Mouse (Mus musculus) left cerebral cortex, adult 2 months (tissue): ENCODE measurements around the gene Ccz1. TPM values are rescaled to one million over a fixed set of nuclear protein-coding genes. Genes with fewer than 3 reads are reported as not detected.
"Not testable (repeated sequence)": the region's sequence is repeated elsewhere in the genome, so short reads cannot be mapped to it uniquely, and the experiment has no call there.

Source experiments
- DNase-seq, 2 experiments: peaks; one replicate each; pipeline ENCODE4 v3.0.0; 2021 to 2022; ENCODE audit warnings: low spot score in 2 of 2, mixed read lengths in 1 of 2; ENCODE audit errors: extremely low spot score in 1 of 2
- H3K27ac ChIP-seq: fragments of 200-600 bp; 2 replicates; pipeline ENCODE4 v1.8.1; 2022
- H3K4me3 ChIP-seq: fragments of 200-600 bp; 2 replicates; pipeline ENCODE4 v1.8.1; 2022
- CTCF ChIP-seq: fragments of 200-600 bp; IDR thresholded peaks from 2 replicates; pipeline ENCODE4 v1.8.1; 2022; ENCODE audit warnings: antibody characterized with exemption, mild to moderate bottlenecking, moderate library complexity
- intact Hi-C: fragments of 180-260 bp; cut with DNase I; formaldehyde crosslinking; loops from one replicate; pipeline ENCODE4 v1.15.1; 2025
- total RNA-seq, 2 experiments: library from RNA; stranded (reverse); gene quantifications; 2 replicates each; pipeline ENCODE4 v1.2.3; 2021

Ccz1 gene
- total RNA-seq, 2 experiments from 2014 or later = 40.9 to 43.0 TPM

DNA sequence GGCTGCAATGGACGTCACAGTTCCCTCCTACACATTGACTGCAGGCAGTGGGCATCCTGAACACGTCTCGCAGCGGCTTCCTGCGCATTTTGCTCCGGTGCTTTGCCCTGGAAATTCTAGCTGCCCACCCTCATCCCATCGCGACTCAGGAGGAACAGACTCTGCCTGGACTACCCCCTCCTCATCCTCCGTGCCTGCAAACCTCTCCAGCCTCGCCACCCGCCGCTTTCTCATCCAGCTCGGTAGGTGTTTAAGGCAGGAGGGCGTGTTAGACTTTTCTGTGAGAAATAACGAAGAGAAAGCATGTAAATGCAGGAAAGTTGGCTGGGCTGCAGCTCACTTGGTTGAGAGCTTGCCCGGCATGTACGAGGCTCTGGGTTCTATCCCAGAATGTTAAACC, 22.3 kb upstream of the Ccz1 start:
- no peak for TF ChIP-seq CTCF
- peak in 1 of 2 experiments; percentile 49 for DNase-seq
- peak overlapping the region; percentile 40 for H3K4me3 ChIP-seq
- intact Hi-C loops = no loop called here
- peak overlapping the region; percentile 75 for H3K27ac ChIP-seq

DNA sequence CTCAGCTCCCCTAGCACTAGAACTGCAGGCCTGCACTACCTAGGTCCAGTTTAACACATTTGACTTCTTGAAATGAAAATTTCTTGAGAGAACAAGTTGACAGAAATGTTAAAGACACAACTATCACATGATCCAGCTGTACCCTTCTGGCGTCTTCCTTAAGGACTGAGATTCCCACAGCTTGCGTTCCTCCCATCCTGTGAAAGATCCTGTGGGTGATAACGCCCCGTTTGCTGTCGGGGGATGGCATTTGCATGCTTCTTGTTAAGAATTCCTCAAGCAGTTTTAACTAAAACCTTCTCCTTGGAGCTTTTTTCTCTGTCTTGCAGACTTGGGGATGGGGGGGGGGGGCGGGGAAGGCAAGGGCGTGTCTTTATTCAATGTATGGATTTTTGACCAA, 19.9 kb upstream of the Ccz1 start:
- intact Hi-C loops = no loop called here
- peak in 1 of 2 experiments; percentile 29 for DNase-seq

DNA sequence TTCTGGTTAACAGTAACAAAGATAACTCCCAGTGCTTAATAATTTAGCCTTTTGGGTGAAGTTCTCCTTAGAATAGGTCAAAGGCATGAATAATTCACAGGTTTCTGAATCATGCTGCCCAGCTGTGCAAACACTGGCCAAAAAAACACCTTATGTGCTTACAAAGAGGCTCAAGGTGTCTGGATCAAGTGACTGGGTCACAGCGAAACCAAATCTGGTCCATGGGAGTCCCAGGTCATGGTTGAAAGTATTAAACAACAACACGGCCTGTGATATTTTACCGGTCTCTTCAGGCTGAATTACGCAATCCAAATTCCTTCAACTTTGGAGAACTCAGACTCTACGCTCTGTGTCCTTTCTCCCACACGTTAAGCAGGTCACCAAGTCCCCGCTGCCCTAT, 17.8 kb upstream of the Ccz1 start:
- no peak overlapping the region for H3K27ac ChIP-seq
- TF ChIP-seq CTCF = no peak

More for the DNA sequence above, 19.9 kb upstream of the Ccz1 start:
- Histone ChIP-seq H3K27ac (no peak overlapping the region; the same call in 1 of the 2 replicates), H3K4me3 (no peak overlapping the region)
- no peak for TF ChIP-seq CTCF

DNA sequence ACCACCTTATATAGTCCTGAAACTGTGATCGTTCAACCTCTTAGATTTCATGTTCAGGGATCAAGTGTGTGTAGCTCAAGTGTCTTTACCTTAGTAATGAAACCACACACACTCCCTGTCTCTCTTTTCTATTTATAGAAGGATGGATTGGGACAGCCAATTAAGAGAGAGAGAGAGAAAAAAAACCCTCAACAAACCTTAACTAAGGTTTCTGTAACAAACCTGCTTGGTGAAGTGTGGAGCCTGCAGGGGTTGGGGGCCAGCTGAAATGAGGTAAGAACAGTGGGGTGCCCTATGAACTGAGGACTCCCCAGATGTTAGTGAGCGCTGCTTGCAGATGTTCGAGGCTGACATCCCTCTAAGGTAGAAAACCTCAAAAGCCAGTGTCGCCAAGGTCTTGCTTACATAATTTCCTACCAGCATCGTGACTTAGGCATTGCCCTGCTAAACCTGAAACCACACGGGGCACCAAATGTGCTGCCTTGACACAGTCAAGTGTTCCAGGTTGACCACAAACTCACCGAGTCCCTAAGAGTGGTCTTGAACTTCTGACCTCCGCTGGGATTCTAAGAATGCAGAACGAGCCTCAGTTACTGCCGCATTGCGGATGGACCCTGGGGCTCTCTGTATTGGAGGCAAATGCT, 12.1 kb upstream of the Ccz1 start, which contains the start of gene Ocm:
TSS of gene Ocm (minus strand) at position 51 of the 644 bp plus-strand sequence.
- intact Hi-C loops = no loop called here
- Histone ChIP-seq H3K27ac (no peak within 1 kb of the TSS), H3K4me3 (no peak within 1 kb of the TSS)
- no peak for DNase-seq
- TF ChIP-seq CTCF = no peak

More for the DNA sequence above, 17.8 kb upstream of the Ccz1 start:
- intact Hi-C loops = no loop called here
- no peak overlapping the region for H3K4me3 ChIP-seq
- no peak for DNase-seq

DNA sequence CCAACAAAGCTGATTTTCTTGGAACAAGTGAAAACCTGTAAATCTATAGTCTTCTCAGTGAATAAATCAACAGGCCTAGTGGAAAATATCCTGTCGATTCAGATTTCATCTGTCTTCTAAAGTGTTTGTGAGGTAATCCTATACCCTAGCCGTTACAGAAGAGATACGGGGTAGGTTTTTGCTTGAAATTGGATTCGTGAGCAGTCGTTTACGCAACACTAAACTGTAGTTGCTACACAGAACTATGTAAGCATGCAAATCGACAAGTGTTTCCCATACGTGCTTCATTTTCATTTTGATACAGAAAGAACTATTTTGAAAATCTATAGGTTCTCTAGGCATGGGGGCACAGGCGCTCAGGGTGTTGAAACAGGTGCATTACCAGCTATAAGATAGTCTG, 1.2 kb upstream of the Ccz1 start:
- Histone ChIP-seq H3K4me3 (no peak overlapping the region), H3K27ac (no peak overlapping the region)
- intact Hi-C loops = no loop called here
- DNase-seq = no peak
- TF ChIP-seq CTCF = no peak

DNA sequence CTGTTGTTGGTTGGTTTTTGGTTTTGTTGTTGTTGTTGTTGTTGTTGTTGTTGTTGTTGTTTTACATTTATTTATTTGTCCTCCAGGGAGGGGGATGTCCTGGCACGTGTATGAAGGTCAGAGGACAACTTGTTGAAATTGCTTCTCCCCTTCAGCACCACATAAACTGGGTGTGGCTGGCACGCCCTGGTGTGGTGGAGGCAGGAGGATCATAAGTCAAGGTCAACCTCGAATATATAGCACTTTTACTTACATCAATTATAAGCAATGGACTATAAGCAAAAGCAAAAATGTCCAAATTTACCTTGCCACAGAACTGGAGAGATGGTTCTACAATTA, 604 bp upstream of the Ccz1 start:
- H3K27ac ChIP-seq = no peak overlapping the region
- no peak for DNase-seq
- no peak overlapping the region; the same call in 1 of the 2 replicates for H3K4me3 ChIP-seq
- intact Hi-C loops = no loop called here
- no peak for TF ChIP-seq CTCF

DNA sequence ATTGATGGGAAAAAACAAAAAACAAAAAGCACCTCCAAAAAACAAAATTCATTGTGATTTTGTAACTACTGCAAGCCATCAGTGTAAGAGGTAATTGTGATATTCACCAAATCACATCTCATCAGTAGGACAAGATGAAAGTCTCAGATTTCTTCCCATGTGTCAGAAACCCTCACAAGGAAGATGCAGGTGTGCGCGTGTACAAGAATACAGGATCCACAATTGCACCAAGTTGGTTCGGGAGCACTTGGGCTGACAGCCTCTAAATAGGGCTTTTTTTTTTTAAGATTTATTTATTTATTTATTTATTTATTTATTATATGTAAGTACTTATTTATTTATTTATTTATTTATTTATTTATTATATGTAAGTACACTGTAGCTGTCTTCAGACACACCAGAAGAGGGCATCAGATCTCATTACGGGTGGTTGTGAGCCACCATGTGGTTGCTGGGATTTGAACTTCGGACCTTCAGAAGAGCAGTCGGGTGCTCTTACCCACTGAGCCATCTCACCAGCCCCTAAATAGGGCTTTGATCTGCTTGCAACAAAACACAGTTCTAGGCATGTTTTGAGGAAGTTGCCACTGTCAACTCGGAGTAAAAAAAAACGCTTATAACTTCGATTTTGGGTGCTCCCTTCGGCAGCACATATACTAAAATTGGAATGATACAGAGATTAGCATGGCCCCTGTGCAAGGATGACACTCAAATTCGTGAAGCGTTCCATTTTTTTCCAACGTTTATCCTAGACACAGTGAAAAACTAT, 1.1 kb downstream of the Ccz1 start:
- H3K4me3 ChIP-seq = peak overlapping the region; percentile 96
- DNase-seq, H3K27ac ChIP-seq, intact Hi-C loops: not testable (repeated sequence)

DNA sequence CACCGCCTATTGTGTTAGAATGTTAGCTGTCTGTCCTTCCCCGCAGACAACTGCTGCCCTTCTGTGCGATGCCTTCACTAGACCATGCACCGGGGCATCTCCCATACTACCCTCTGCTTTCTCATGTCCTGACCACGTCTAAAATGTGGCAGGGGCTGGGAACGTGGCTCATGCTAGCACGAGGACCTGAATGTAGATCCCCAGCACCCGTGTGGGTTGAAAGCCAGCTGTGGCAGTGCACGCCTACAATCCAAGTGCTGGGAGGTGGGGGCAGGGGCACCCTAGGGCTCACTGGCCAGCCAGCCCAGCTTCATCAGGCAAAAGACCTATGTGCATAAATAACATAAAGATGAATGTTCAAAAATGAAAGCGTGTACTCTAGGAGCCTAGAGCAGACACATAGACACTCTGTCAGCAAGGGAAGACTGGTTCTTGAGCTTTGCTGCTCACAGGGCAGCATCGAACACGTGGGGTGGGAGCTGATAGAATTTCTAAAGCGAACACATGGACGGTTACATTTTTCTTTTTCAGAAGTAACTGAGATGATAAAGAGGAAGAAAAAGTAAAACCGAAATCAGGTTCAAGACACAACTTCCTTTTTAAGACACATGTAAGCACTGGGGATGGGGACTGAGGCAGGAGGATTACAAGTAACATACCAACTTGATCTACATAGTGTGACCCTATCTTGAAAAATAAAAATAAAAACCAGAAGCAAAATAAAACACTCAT, 12.1 kb downstream of the Ccz1 start:
- H3K27ac ChIP-seq = no peak overlapping the region
- no peak for DNase-seq
- intact Hi-C loops = no loop called here
- H3K4me3 ChIP-seq = no peak overlapping the region
- TF ChIP-seq CTCF = no peak

DNA sequence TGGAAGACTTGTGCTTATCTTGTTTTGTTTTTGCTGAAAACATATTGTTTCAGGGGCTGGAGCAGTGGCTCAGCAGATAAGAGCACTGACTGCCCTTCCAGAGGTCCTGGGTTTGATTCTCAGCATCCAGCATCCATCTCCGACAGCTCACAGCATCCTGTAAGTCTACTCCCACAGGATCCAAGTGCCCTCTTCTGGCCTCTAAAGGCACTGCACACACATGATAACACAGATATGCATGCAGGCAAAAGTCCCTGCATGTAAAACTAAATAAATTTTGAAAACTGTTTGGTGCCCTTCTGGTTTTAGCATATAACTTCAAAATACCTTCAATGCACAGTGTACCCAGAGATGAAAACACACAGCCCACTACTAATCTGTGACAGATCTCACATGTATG, 15.3 kb downstream of the Ccz1 start:
- TF ChIP-seq CTCF = peak; percentile 41
- no peak overlapping the region for H3K4me3 ChIP-seq
- intact Hi-C loops = no loop called here
- H3K27ac ChIP-seq = no peak overlapping the region
- DNase-seq = no peak

DNA sequence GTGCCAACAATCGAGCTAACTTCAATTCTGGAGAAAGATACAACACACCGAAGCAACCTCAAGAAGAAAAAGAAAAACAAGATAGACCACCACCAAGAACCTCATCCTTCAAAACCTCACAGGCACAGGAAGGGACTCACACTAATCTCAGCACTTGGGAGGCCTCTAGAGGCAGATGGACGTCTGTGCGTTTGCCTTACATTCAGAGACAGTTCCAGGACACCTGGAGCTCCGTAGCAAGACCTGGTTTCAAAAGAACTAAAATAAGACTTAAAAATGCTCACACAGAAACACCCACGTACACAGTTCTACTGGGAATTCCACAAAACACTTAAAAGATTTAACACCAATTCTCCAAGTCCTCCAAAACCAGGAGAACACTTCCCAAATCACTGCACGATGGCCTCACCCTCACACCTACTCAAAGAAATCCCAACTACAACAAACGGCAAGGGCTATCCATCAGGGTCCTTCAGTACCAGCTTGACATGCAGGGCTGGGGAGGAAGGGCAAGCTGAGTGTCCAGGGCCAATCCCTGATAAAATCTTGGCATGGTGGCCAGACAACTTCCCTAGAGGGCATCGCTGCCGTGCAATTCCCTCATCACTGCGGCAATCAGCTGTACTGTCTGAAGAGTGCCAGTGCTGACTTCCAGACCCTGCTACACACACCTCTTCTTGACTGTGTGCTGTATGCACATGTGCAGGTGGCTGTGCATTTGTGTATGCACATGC, 19.9 kb downstream of the Ccz1 start:
- TF ChIP-seq CTCF = peak; percentile 52
- DNase-seq = no peak
- no peak overlapping the region for H3K4me3 ChIP-seq

DNA sequence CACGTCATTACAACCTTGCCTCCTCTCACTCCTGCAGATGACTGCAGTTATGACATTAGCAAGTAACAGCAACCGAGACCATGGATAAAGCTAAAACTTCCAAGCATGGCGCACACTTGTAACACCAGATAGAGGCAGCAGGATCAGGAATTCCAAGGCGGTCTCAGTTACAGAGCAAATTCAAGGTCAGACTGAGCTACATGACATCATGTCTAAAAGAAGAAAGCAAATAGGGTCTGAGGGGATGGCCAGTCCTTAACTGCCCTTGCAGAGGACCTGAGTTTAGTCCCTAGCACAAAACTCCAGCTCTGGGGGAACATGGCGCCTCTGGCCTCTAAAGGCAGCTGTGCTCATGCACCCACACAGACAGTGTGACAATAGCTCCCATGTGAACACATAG, 20.8 kb downstream of the Ccz1 start:
- TF ChIP-seq CTCF = no peak
- no peak overlapping the region for H3K4me3 ChIP-seq
- intact Hi-C loops = no loop called here
- no peak overlapping the region for H3K27ac ChIP-seq
- no peak for DNase-seq

More for the DNA sequence above, 19.9 kb downstream of the Ccz1 start:
- intact Hi-C loops = no loop called here
- no peak overlapping the region for H3K27ac ChIP-seq

DNA sequence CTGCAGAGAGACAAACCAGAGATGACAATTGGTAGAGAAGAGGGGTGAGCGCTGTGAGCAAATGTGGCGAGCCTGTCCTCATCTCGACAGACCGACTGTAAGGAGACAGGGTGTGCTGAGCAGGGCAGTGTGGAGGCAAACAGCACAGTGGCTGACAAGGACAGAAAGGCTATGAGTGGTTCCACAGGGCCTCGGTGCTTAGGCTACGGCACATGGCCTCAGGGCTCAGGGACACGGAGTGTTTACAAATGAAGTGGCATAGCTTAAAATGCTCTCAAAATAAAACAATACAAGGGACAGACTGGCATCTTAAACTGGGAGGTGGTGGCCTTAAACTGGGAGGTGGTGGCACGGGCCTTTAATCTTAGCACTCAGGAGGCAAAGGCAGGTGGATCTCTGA, 21.4 kb downstream of the Ccz1 start:
- no peak for DNase-seq
- intact Hi-C loops = no loop called here
- no peak for TF ChIP-seq CTCF
- Histone ChIP-seq H3K27ac (0 out of 2 replicates have a peak overlapping the region, but pooled peaks have one; percentile 11), H3K4me3 (no peak overlapping the region)
